Mouse (Mus musculus) lung, postnatal 0 days (tissue): ENCODE results near the gene Tapbp. TPM values are rescaled to one million over a fixed set of nuclear protein-coding genes. Genes with fewer than 3 reads are reported as not detected.
A peak's percentile ranks its signal among the peaks of the same experiment; 100 is the strongest.

Source experiments
- ATAC-seq: fragments of 200-750 bp; cut with Nextera tagmentation; 2 replicates; pipeline ENCODE4 v1.8.0; 2017; ENCODE audit warnings: moderate library complexity
- DNase-seq: peaks from one replicate; pipeline ENCODE4 v3.0.0-alpha.2; 2016; ENCODE audit warnings: low spot score
- H3K27ac ChIP-seq: fragments of 300-500 bp; sonication (generic); 2 replicates; pipeline ENCODE4 v1.5.1; 2014; ENCODE audit warnings: antibody characterized with exemption, mild to moderate bottlenecking, low read length, mixed read lengths
- H3K27me3 ChIP-seq: fragments of 300-500 bp; sonication (generic); replicated peaks from 2 replicates; pipeline ENCODE4 v1.6.1; 2014; ENCODE audit warnings: low read length, mixed read lengths; ENCODE audit not compliant: insufficient read depth
- H3K36me3 ChIP-seq: fragments of 300-500 bp; sonication (generic); 2 replicates; pipeline ENCODE4 v1.6.1; 2014; ENCODE audit warnings: low read length, mixed read lengths; ENCODE audit not compliant: insufficient read depth
- H3K4me1 ChIP-seq: fragments of 300-500 bp; sonication (generic); 2 replicates; pipeline ENCODE4 v1.6.1; 2014; ENCODE audit warnings: antibody characterized with exemption, low read depth, low read length, mixed read lengths; ENCODE audit not compliant: insufficient read depth
- H3K4me2 ChIP-seq: fragments of 300-500 bp; sonication (generic); replicated peaks from 2 replicates; pipeline ENCODE4 v1.6.1; 2014; ENCODE audit warnings: low read depth, mild to moderate bottlenecking, low read length, moderate library complexity, mixed read lengths
- H3K4me3 ChIP-seq: fragments of 300-500 bp; sonication (generic); 2 replicates; pipeline ENCODE4 v1.5.1; 2014; ENCODE audit warnings: low read depth, low read length
- H3K9ac ChIP-seq: fragments of 300-500 bp; sonication (generic); replicated peaks from 2 replicates; pipeline ENCODE4 v1.6.1; 2014; ENCODE audit warnings: low read depth, mild to moderate bottlenecking
- H3K9me3 ChIP-seq: fragments of 300-500 bp; sonication (generic); 2 replicates; pipeline ENCODE4 v1.6.1; 2016; ENCODE audit warnings: low read length, mixed read lengths
- CTCF ChIP-seq: IDR thresholded peaks from 2 replicates; pipeline ENCODE4 v1.5.1; 2016; ENCODE audit warnings: antibody characterized with exemption, mild to moderate bottlenecking
- EP300 ChIP-seq: IDR thresholded peaks from 2 replicates; pipeline ENCODE4 v1.6.1; 2016; ENCODE audit warnings: antibody characterized with exemption, mild to moderate bottlenecking, control low read depth
- WGBS: fragments of 180-500 bp; shearing (Covaris S2); extraction: QIAGEN DNeasy Blood & Tissue Kit; methylation state at CpG from one replicate; pipeline ENCODE4 v1.1.7; 2014; 5-methylcytosine and 5-hydroxymethylcytosine counted together
- polyA plus RNA-seq: library from polyadenylated mRNA; unstranded; fragments of >200 nt; fragmentation: Nextera tagmentation; extraction: Ambion mirVana; gene quantifications from 2 replicates; pipeline ENCODE4 v1.2.1, GENCODE M21; 2015

Gene Tapbp
- polyA plus RNA-seq, 1 experiment from 2014 or later, result 102 TPM

DNA sequence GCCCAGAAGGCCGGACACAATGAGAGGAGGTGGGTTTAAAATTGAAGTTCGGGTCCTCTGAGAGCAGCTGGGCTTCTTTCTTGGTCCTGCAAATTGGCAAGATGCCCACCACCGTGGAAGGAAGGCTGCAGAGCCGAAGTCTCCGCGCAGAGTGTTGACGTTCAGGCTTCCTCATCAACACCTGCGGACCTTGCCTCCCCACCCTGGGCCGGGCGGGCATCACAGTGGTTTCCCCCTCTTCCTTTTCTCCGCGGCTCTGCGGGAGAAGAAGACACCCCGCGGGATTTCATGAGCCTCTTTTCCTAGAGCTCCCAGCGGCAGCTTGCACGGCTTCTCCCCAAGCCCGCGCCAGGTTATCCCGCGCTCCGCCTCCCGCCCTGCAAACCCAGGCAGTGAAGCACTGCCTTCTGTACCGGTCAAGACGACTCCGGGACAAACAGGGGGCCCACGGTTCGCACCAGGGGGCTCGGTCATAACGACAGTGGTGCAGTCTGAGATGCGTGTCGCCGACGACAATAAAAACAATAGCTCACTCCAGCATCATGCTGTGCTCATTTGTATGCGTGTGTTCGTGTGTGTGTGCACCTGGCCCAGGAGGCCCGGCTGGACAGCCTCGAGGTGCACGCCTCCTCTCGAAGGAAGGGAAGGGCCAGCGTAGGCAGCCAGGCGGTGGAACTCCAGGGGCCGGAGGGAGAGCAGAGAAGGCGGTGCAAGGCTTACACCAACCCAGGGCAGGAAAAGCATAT is 7.2 kb upstream of the Tapbp start:
- ATAC-seq (peak; percentile 49), DNase-seq (no peak)
- Histone ChIP-seq H3K36me3 (peaks cover 13% of the 10 kb centered on the region; the same call in 1 of the 2 replicates), H3K4me1 (peaks cover 4% of the 10 kb centered on the region; the same call in 1 of the 2 replicates), H3K9ac (peak overlapping the region; percentile 50), H3K9me3 (no peaks in the 10 kb centered on the region), H3K4me3 (peak overlapping the region; percentile 88), H3K27me3 (no peaks in the 10 kb centered on the region), H3K4me2 (peak overlapping the region; percentile 95), H3K27ac (peak overlapping the region; percentile 98)
- under 1% methylated on average over 37 of the region's 44 CpGs for WGBS
- TF ChIP-seq EP300 (no peak), CTCF (no peak)

DNA sequence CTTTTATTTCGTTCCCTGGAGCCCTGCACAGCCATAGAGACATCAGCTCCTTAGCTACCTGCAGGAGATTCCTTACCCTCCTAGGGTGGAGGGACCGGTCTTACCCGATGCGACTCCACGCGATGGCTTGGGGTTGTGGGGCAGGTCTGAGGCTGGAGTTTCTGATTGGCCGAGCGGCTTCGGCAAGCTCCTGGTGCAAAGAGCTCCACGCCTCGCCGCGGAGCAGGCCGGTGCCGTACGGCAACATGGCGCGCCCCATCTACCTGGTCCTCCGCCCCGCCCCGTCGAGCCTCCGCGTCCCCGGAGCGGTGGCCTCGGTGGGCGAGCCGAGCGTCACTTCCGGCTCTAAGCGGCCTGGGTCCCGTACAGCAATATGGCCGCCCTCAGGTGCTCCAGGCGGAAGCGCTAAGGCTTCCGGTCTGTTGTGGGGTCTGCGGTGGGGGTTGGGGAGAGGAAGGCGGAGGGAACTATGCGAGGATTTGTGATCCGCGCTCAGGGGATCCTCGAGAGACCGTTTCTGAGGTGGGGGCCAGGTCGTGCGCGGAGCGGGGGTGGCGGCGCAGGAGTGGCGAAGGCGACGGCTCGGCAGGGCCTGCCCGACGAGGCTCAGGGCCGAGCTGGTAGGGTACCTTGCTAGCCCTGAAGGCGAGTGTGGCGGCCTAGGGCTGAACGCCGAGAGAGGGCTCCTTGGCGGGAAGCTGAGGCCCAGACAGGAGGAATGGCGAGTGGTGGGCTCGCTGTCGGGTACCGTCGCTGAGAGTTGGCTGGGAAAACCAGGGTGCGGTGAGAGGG is 6.4 kb upstream of the Tapbp start, which contains the start of gene Daxx:
Daxx (plus strand) TSS at position 338 of the 792 bp plus-strand sequence.
- ATAC-seq (peak; percentile 97), DNase-seq (peak; percentile 99)
- Histone ChIP-seq H3K4me1 (peaks cover 4% of the 10 kb centered on the region; the same call in 1 of the 2 replicates), H3K27ac (peak within 1 kb of the TSS; percentile 98), H3K36me3 (peaks cover 19% of the 10 kb centered on the region; the same call in 1 of the 2 replicates), H3K27me3 (no peaks in the 10 kb centered on the region), H3K4me2 (peak within 1 kb of the TSS; percentile 95), H3K9ac (peak within 1 kb of the TSS; percentile 96), H3K4me3 (peak within 1 kb of the TSS; percentile 88), H3K9me3 (no peaks in the 10 kb centered on the region)
- WGBS, result under 1% methylated on average over 66 of the region's 68 CpGs
- TF ChIP-seq CTCF (no peak), EP300 (no peak)

DNA sequence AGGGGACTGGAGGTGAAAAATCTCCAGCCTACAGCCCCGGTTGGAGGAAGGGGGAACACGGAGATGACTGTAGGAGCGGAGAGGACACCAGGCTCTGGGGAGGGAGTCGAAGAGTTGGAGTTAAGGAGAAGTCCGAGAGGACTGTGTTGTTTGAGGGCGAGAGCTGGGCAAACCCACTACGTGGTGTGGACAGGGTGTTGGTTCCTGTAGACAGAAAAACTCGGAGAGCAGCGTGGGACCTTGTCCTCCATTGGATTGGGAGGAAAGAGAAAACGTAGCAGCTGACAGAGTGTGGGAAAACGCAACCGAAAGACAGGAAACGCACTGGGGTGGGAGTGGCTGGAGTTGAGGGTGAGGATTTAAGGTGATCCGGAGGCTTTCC is 5.8 kb upstream of the Tapbp start:
- no peak for TF ChIP-seq CTCF
- TF ChIP-seq EP300, result no peak
- peak overlapping the region; percentile 88 for H3K4me3 ChIP-seq
- peak overlapping the region; percentile 95 for H3K4me2 ChIP-seq
- peak overlapping the region; percentile 98 for H3K27ac ChIP-seq
- H3K9ac ChIP-seq, result peak overlapping the region; percentile 96
- H3K4me1 ChIP-seq, result peaks cover 5% of the 10 kb centered on the region
- under 1% methylated on average over 14 of the region's 14 CpGs for WGBS
- DNase-seq (peak; percentile 90), ATAC-seq (peak; percentile 14)
- H3K9me3 ChIP-seq, result no peaks in the 10 kb centered on the region
- peaks cover 22% of the 10 kb centered on the region; the same call in 1 of the 2 replicates for H3K36me3 ChIP-seq
- no peaks in the 10 kb centered on the region for H3K27me3 ChIP-seq

DNA sequence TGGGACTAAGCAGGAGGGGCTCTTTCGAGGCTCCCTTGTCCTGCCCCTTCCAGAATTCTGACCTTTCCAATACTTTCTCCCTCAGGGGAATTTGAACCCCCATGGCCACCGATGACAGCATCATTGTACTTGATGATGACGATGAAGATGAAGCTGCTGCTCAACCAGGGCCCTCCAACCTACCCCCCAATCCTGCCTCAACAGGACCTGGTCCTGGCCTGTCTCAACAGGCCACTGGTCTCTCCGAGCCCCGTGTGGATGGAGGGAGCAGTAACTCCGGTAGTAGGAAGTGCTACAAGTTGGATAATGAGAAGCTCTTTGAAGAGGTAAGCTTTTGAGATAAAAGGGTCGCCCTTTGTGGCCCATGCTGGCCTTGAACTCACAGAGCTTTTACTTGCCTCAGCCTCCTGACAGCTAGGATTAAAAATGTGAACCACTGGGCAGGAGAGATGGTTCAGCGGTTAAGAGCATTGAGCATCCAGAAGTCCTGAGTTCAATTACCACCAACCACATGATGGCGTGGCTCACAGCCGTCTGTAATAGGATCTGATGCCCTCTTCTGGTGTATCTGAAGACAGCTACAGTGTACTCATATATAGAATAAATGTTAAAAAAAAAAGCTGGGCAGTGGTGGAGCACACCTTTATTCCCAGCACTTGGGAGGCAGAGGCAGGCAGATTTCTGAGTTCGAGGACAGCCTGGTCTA is 5.2 kb upstream of the Tapbp start:
- Histone ChIP-seq H3K9me3 (no peaks in the 10 kb centered on the region), H3K4me1 (peaks cover 9% of the 10 kb centered on the region), H3K4me3 (peak overlapping the region; percentile 88), H3K27me3 (no peaks in the 10 kb centered on the region), H3K27ac (peak overlapping the region; percentile 98), H3K4me2 (peak overlapping the region; percentile 95), H3K9ac (peak overlapping the region; percentile 96), H3K36me3 (peaks cover 26% of the 10 kb centered on the region; the same call in 1 of the 2 replicates)
- DNase-seq (no peak), ATAC-seq (no peak)
- 42% methylated on average over 11 of the region's 11 CpGs for WGBS
- TF ChIP-seq EP300, result no peak
- peak; percentile 34 for TF ChIP-seq CTCF

DNA sequence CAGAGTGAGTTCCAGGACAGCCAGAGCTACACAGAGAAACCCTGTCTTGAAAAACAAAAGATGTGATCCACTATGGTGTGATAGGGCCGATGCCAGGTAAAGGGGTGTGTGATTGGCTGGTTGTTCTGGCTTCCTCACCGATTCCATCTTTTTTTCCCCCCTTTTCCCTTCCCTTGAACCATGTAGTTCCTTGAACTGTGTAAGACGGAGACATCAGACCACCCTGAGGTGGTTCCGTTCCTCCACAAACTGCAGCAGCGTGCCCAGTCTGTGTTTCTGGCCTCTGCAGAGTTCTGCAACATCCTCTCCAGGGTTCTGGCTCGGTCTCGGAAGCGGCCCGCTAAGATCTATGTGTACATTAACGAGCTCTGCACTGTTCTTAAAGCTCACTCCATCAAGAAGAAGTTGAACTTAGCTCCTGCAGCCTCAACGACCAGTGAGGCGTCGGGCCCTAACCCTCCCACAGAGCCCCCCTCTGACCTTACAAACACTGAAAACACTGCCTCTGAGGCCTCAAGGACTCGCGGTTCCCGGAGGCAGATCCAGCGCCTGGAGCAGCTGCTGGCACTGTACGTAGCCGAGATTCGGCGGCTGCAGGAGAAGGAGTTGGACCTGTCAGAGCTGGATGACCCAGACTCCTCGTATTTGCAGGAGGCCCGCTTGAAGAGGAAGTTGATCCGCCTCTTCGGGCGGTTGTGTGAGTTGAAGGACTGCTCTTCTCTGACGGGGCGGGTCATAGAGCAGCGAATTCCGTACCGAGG is 4.5 kb upstream of the Tapbp start:
- peaks cover 26% of the 10 kb centered on the region; the same call in 1 of the 2 replicates for H3K36me3 ChIP-seq
- no peak for ATAC-seq
- no peaks in the 10 kb centered on the region for H3K9me3 ChIP-seq
- H3K9ac ChIP-seq, result no peak overlapping the region
- DNase-seq, result no peak
- no peak overlapping the region for H3K27ac ChIP-seq
- H3K4me2 ChIP-seq, result no peak overlapping the region
- no peaks in the 10 kb centered on the region for H3K27me3 ChIP-seq
- TF ChIP-seq CTCF, result no peak
- TF ChIP-seq EP300, result no peak
- peaks cover 9% of the 10 kb centered on the region for H3K4me1 ChIP-seq
- 81% methylated on average over 31 of the region's 31 CpGs for WGBS
- no peak overlapping the region for H3K4me3 ChIP-seq
